In the genomic region with DNA sequence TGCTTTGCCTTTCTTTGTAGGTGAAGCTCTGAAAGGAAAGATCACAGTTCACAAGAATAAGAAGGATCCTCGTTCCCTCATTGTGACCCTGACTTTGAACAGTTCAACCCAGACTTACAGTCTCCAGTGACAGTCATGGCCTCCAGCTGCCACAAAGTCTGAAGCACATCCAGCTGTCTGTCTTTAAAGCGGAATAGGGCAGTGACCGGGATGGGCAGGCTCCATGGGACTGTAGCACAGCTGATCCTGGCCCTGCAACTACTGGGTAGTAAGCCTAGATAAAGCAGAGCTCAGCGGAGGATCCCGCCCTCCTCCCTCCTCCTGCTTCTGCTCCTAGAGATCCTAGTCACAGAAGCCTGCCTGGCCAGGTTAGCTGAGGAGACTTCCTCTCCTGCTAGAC, we compare ENCODE assay signal across 26 mouse cellular contexts. TPM values are rescaled to one million over a fixed set of nuclear protein-coding genes. Genes with fewer than 3 reads are reported as not detected.
A peak's percentile ranks its signal among the peaks of the same experiment; 100 is the strongest.
DNase-seq lines count a peak whose midpoint lies in the region; ATAC-seq and TF ChIP-seq lines count a peak whose summit lies in the region.
"Had no signal": no experiment of that assay in that cellular context is flagged by ENCODE, and none has a peak within 500 bp of the region (broad histone marks: within the 10 kb centered on the region; RNA-seq: fewer than 3 reads in every experiment).

No protein-coding gene starts in this region.

- H3K4me2 ChIP-seq in hindbrain, embryonic 13.5 days = no peak overlapping the region
- no peak overlapping the region for H3K4me2 ChIP-seq in hindbrain, embryonic 14.5 days (replicated peaks)
- H3K4me2 ChIP-seq in kidney, embryonic 15.5 days = no peak overlapping the region
- H3K4me2 ChIP-seq: forebrain, embryonic 13.5 days; heart, embryonic 13.5 days had no signal

- ATAC-seq in hindbrain, embryonic 13.5 days (ENCODE audit: low FRiP score) = no peak
- no peak for ATAC-seq in hindbrain, embryonic 14.5 days (ENCODE audit: low FRiP score)
- peak; percentile 54; the same call in 1 of the 2 replicates for ATAC-seq in kidney, embryonic 15.5 days (replicated peaks; ENCODE audit: low FRiP score)
- ATAC-seq: forebrain, embryonic 13.5 days; forebrain, embryonic 16.5 days; hindbrain, embryonic 16.5 days had no signal

- WGBS in hindbrain, embryonic 13.5 days = 81% methylated on average over 5 of the region's 5 CpGs
- 85% methylated on average over 5 of the region's 5 CpGs for WGBS in hindbrain, embryonic 14.5 days
- WGBS in kidney, embryonic 15.5 days = 52% methylated on average over 5 of the region's 5 CpGs
- 70% methylated on average over 5 of the region's 5 CpGs for WGBS in kidney, adult 2 months

- H3K27me3 ChIP-seq in hindbrain, embryonic 13.5 days = no peaks in the 10 kb centered on the region
- H3K27me3 ChIP-seq in hindbrain, embryonic 14.5 days (ENCODE audit: control insufficient read depth, insufficient read depth, low read length) = no peaks in the 10 kb centered on the region
- H3K27me3 ChIP-seq in kidney, embryonic 15.5 days = no peaks in the 10 kb centered on the region
- no peaks in the 10 kb centered on the region; the same call in 1 of the 2 replicates for H3K27me3 ChIP-seq in kidney, adult 2 months (replicated peaks; ENCODE audit: control insufficient read depth, insufficient read depth, low read length)
- H3K27me3 ChIP-seq: CH12.LX; forebrain, embryonic 13.5 days; heart, embryonic 13.5 days had no signal

- no peak for TF ChIP-seq CTCF in kidney, adult 2 months (conservative IDR thresholded peaks at IDR 0.05; ENCODE audit: insufficient read depth, insufficient read length, low read depth, low read length)

- H3K27ac ChIP-seq in hindbrain, embryonic 13.5 days = peak overlapping the region; percentile 2
- no peak overlapping the region for H3K27ac ChIP-seq in hindbrain, embryonic 14.5 days
- H3K27ac ChIP-seq in kidney, embryonic 15.5 days = no peak overlapping the region
- no peak overlapping the region for H3K27ac ChIP-seq in kidney, adult 2 months (ENCODE audit: insufficient read depth, low read depth, low read length)
- H3K27ac ChIP-seq: forebrain, embryonic 10.5 days; forebrain, embryonic 13.5 days; heart, adult 2 months; heart, embryonic 10.5 days; heart, embryonic 13.5 days had no signal

- H3K4me3 ChIP-seq in hindbrain, embryonic 13.5 days = no peak overlapping the region
- no peak overlapping the region for H3K4me3 ChIP-seq in hindbrain, embryonic 14.5 days (replicated peaks; ENCODE audit: low read length)
- H3K4me3 ChIP-seq in kidney, embryonic 15.5 days (replicated peaks) = no peak overlapping the region
- H3K4me3 ChIP-seq in kidney, adult 2 months (ENCODE audit: insufficient read depth, low read depth, low read length) = no peak overlapping the region
- H3K4me3 ChIP-seq: forebrain, embryonic 10.5 days; forebrain, embryonic 13.5 days; heart, adult 2 months; heart, embryonic 10.5 days; heart, embryonic 13.5 days had no signal

- no peak for TF ChIP-seq POLR2A in kidney, adult 2 months (IDR thresholded peaks at IDR 0.05; ENCODE audit: low read depth, low read length)

- H3K9ac ChIP-seq in hindbrain, embryonic 13.5 days = no peak overlapping the region
- no peak overlapping the region for H3K9ac ChIP-seq in hindbrain, embryonic 14.5 days
- H3K9ac ChIP-seq in kidney, embryonic 15.5 days = no peak overlapping the region
- H3K9ac ChIP-seq: forebrain, embryonic 13.5 days; heart, embryonic 13.5 days had no signal

- peaks cover 20% of the 10 kb centered on the region for H3K36me3 ChIP-seq in hindbrain, embryonic 13.5 days
- H3K36me3 ChIP-seq in hindbrain, embryonic 14.5 days (replicated peaks; ENCODE audit: control insufficient read depth, insufficient read depth) = peaks cover 30% of the 10 kb centered on the region
- peaks cover 34% of the 10 kb centered on the region for H3K36me3 ChIP-seq in kidney, embryonic 15.5 days
- H3K36me3 ChIP-seq in kidney, adult 2 months (ENCODE audit: control insufficient read depth, insufficient read depth, low read length) = no peaks in the 10 kb centered on the region; the same call in 1 of the 2 replicates

- DNase-seq in hindbrain, embryonic 14.5 days (ENCODE audit: low spot score) = no peak
- DNase-seq in kidney, adult 18-20 months = no peak
- peak; percentile 12 for DNase-seq in kidney, postnatal 14 days
- DNase-seq in kidney, adult 2 months = no peak
- no peak for DNase-seq in ovary, postnatal 36 days (ENCODE audit: low spot score)
- DNase-seq: adrenal gland, adult 8-10 months; adrenal gland, postnatal 36 days; B cell, adult 2 months; cerebellum, adult 18-20 months; cerebellum, adult 9-10 months; cerebellum, postnatal 14 days; gastrocnemius, postnatal 10 days; gastrocnemius, postnatal 36 days; heart, adult 2 months; heart, postnatal 14 days; heart, postnatal 4 days had no signal

- H3K4me1 ChIP-seq in hindbrain, embryonic 13.5 days (replicated peaks) = 0 out of 2 replicates have a peak, but pooled peaks cover 10% of the 10 kb centered on the region
- H3K4me1 ChIP-seq in hindbrain, embryonic 14.5 days (replicated peaks; ENCODE audit: control insufficient read depth, insufficient read depth, low read length) = no peaks in the 10 kb centered on the region
- no peaks in the 10 kb centered on the region for H3K4me1 ChIP-seq in kidney, embryonic 15.5 days
- H3K4me1 ChIP-seq in kidney, adult 2 months (ENCODE audit: control insufficient read depth, insufficient read depth, low read length) = peaks cover 13% of the 10 kb centered on the region; the same call in 1 of the 2 replicates
- H3K4me1 ChIP-seq: forebrain, embryonic 10.5 days; forebrain, embryonic 13.5 days had no signal

- no peaks in the 10 kb centered on the region for H3K9me3 ChIP-seq in hindbrain, embryonic 13.5 days
- H3K9me3 ChIP-seq in hindbrain, embryonic 14.5 days (ENCODE audit: control insufficient read depth, low read length) = no peaks in the 10 kb centered on the region
- H3K9me3 ChIP-seq in kidney, embryonic 15.5 days (replicated peaks) = no peaks in the 10 kb centered on the region
- H3K9me3 ChIP-seq: forebrain, embryonic 10.5 days; forebrain, embryonic 13.5 days; heart, embryonic 10.5 days; heart, embryonic 13.5 days had no signal

RNA-seq across cellular contexts. Expression of gene Slc6a5, which starts 52.6 kb away (rescaled TPM):
- 12.5 and 13.0 TPM in 2 replicates for polyA plus RNA-seq in hindbrain, embryonic 13.5 days (2015; fragmentation: Nextera tagmentation; extraction: Ambion mirVana)
- 11.8 and 14.2 TPM in 2 replicates for polyA plus RNA-seq in hindbrain, embryonic 14.5 days (2014; fragmentation: Nextera tagmentation; extraction: Ambion mirVana)
- 0.04 and 0.06 TPM in 2 replicates for polyA plus RNA-seq in kidney, embryonic 15.5 days (2015; fragmentation: Nextera tagmentation; extraction: Ambion mirVana)
- polyA plus RNA-seq in kidney, adult 2 months (2012; rRNA removed) = 0.03 TPM in 1 of 2 replicates, not detected in the other
- polyA plus RNA-seq: forebrain, embryonic 10.5 days; forebrain, embryonic 13.5 days; forebrain, embryonic 16.5 days; heart, embryonic 10.5 days; heart, embryonic 13.5 days; heart, embryonic 16.5 days had no signal

Comparison
In these comparisons a context has a peak if more than half of its experiments do, and no peak if none do; other contexts are left out.
1. RNA of gene Slc6a5, which starts 52.6 kb away (polyA plus RNA-seq): 12.5 to 13.0 TPM in hindbrain, embryonic 13.5 days and 11.8 to 14.2 TPM in hindbrain, embryonic 14.5 days; 0.04 to 0.06 TPM in kidney, embryonic 15.5 days and 0.03 TPM in kidney, adult 2 months; every median in the first group is over 10 times any median in the second.